Mouse (Mus musculus) forebrain, embryonic 15.5 days (tissue): Measurements from ENCODE around the gene Smim4. TPM values are rescaled to one million over a fixed set of nuclear protein-coding genes. Genes with fewer than 3 reads are reported as not detected.

Experiments used
- ATAC-seq: fragments of 200-750 bp; cut with Nextera tagmentation; replicated peaks from 2 replicates; pipeline ENCODE4 v1.8.0; 2017; ENCODE audit warnings: mild to moderate bottlenecking, moderate TSS enrichment, moderate library complexity
- H3K27ac ChIP-seq: fragments of 300-500 bp; sonication (generic); replicated peaks from 2 replicates; pipeline ENCODE4 v1.5.1; 2015; ENCODE audit warnings: mild to moderate bottlenecking, inconsistent platforms
- H3K27me3 ChIP-seq: fragments of 300-500 bp; sonication (generic); 2 replicates; pipeline ENCODE4 v1.6.1; 2015; ENCODE audit warnings: inconsistent platforms
- H3K36me3 ChIP-seq: fragments of 300-500 bp; sonication (generic); 2 replicates; pipeline ENCODE4 v1.6.1; 2015; ENCODE audit warnings: mild to moderate bottlenecking, inconsistent platforms
- H3K4me1 ChIP-seq: fragments of 300-500 bp; sonication (generic); 2 replicates; pipeline ENCODE4 v1.6.1; 2015; ENCODE audit warnings: inconsistent platforms
- H3K4me2 ChIP-seq: fragments of 300-500 bp; sonication (generic); replicated peaks from 2 replicates; pipeline ENCODE4 v1.6.1; 2015; ENCODE audit warnings: mild to moderate bottlenecking, inconsistent platforms
- H3K4me3 ChIP-seq: fragments of 300-500 bp; sonication (generic); 2 replicates; pipeline ENCODE4 v1.5.1; 2015; ENCODE audit warnings: mild to moderate bottlenecking, inconsistent platforms
- H3K9ac ChIP-seq: fragments of 300-500 bp; sonication (generic); replicated peaks from 2 replicates; pipeline ENCODE4 v1.6.1; 2015; ENCODE audit warnings: mild to moderate bottlenecking, inconsistent platforms
- H3K9me3 ChIP-seq: fragments of 300-500 bp; sonication (generic); 2 replicates; pipeline ENCODE4 v1.6.1; 2016; ENCODE audit warnings: inconsistent platforms
- WGBS: fragments of 180-500 bp; shearing (Covaris S2); methylation state at CpG from one replicate; pipeline ENCODE4 v1.1.7; 2015; ENCODE audit warnings: mixed read lengths; 5-methylcytosine and 5-hydroxymethylcytosine counted together
- polyA plus RNA-seq: library from polyadenylated mRNA; unstranded; fragments of >200 nt; fragmentation: Nextera tagmentation; extraction: Ambion mirVana; gene quantifications from 2 replicates; pipeline ENCODE4 v1.2.1, GENCODE M21; 2015

Gene Smim4
- polyA plus RNA-seq, 1 experiment from 2014 or later = 66.1 TPM

DNA sequence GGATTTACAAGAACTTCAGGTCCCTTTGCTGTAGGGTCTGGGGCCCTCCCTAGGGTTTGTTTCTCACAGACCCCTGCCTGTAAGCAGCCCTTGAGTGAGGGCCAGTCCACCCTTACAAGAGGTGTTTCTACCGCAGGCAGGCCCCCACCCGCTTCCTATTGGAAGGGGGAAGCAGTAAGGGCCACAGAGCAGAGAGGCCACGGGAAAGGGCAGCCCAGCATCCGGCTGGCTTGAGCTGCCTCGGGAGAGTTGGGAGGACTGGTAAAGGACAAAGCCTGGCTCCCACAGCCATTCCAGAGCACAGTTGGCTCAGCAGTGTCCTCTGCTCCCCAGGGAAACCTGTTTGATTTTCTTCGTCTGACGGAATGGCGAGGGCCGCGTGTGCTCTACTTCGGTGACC, 9.0 kb upstream of the Smim4 start:
- Histone ChIP-seq H3K36me3 (peaks cover 25% of the 10 kb centered on the region), H3K4me2 (no peak overlapping the region), H3K27me3 (no peaks in the 10 kb centered on the region), H3K9me3 (no peaks in the 10 kb centered on the region), H3K9ac (no peak overlapping the region), H3K4me3 (no peak overlapping the region), H3K27ac (no peak overlapping the region), H3K4me1 (peaks cover 28% of the 10 kb centered on the region)
- no peak for ATAC-seq
- 81% methylated on average over 11 of the region's 11 CpGs for WGBS

DNA sequence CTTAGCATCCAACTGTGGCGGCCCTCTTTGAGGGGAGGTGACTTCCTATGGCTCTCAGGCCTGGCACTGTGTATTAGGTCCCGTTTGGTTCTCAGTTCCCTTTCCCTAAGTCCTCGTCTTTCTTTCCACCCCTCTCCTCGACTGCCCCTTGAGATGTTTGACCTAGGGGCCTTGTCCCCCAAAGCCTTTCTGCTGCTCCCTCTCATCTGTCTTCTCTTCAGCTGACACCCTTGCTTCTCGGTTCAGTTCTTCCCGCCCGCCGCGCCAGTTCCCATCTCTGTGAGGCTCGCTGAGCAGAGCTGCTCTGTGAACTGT, 8.5 kb upstream of the Smim4 start:
- H3K9ac ChIP-seq = no peak overlapping the region
- no peak overlapping the region for H3K4me2 ChIP-seq
- H3K36me3 ChIP-seq = peaks cover 25% of the 10 kb centered on the region
- H3K9me3 ChIP-seq = no peaks in the 10 kb centered on the region
- H3K4me3 ChIP-seq = no peak overlapping the region
- H3K4me1 ChIP-seq = peaks cover 34% of the 10 kb centered on the region
- 87% methylated on average over 10 of the region's 10 CpGs for WGBS
- no peaks in the 10 kb centered on the region for H3K27me3 ChIP-seq
- ATAC-seq = no peak
- no peak overlapping the region for H3K27ac ChIP-seq

GRCm38 (mm10) chr14:31136411-31137280, 7.9 kb upstream of the Smim4 start:
- no peaks in the 10 kb centered on the region for H3K9me3 ChIP-seq
- H3K27me3 ChIP-seq = no peaks in the 10 kb centered on the region
- ATAC-seq = no peak
- WGBS = 92% methylated on average over 26 of the region's 26 CpGs
- no peak overlapping the region for H3K27ac ChIP-seq
- H3K9ac ChIP-seq = no peak overlapping the region
- H3K4me2 ChIP-seq = no peak overlapping the region
- peaks cover 39% of the 10 kb centered on the region for H3K4me1 ChIP-seq
- H3K36me3 ChIP-seq = peaks cover 25% of the 10 kb centered on the region
- H3K4me3 ChIP-seq = no peak overlapping the region

DNA sequence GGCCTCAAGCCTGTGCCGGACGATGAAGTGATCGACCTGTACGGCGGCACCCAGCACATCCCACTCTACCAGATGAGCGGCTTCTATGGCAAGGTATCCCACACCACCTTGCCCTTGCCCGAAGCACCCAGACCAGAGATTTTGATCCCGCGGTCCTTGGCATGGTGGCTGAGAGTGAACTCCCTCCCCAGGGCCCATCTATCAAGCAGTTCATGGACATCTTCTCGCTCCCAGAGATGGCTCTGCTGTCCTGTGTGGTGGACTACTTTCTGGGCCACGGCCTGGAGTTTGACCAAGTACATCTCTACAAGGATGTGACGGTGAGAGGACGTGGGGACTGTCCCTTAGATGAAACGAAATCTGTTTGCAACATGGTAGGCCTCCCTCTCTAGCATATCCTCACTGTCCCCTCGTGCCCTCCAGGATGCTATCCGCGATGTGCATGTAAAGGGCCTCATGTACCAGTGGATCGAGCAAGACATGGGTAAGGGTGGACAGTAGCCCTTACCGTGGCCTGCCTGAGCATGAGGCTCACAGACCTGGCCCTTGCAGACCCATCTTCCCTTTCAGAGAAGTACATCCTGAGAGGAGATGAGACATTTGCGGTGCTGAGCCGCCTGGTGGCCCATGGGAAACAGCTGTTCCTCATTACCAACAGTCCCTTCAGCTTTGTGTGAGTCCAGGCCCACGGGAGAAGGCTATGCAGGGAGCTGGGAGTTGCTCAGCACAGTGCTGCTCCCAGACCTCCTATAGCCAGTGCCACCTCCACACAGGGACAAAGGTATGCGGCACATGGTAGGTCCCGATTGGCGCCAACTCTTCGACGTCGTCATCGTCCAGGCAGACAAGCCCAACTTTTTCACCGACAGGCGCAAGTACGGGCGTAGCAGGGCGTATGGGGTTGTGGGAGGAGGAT, 7.0 kb upstream of the Smim4 start:
- Histone ChIP-seq H3K4me1 (peaks cover 45% of the 10 kb centered on the region), H3K27ac (no peak overlapping the region), H3K27me3 (no peaks in the 10 kb centered on the region), H3K4me2 (no peak overlapping the region), H3K9me3 (no peaks in the 10 kb centered on the region), H3K4me3 (no peak overlapping the region), H3K9ac (no peak overlapping the region), H3K36me3 (peaks cover 25% of the 10 kb centered on the region)
- no peak for ATAC-seq
- WGBS = 94% methylated on average over 34 of the region's 34 CpGs

DNA sequence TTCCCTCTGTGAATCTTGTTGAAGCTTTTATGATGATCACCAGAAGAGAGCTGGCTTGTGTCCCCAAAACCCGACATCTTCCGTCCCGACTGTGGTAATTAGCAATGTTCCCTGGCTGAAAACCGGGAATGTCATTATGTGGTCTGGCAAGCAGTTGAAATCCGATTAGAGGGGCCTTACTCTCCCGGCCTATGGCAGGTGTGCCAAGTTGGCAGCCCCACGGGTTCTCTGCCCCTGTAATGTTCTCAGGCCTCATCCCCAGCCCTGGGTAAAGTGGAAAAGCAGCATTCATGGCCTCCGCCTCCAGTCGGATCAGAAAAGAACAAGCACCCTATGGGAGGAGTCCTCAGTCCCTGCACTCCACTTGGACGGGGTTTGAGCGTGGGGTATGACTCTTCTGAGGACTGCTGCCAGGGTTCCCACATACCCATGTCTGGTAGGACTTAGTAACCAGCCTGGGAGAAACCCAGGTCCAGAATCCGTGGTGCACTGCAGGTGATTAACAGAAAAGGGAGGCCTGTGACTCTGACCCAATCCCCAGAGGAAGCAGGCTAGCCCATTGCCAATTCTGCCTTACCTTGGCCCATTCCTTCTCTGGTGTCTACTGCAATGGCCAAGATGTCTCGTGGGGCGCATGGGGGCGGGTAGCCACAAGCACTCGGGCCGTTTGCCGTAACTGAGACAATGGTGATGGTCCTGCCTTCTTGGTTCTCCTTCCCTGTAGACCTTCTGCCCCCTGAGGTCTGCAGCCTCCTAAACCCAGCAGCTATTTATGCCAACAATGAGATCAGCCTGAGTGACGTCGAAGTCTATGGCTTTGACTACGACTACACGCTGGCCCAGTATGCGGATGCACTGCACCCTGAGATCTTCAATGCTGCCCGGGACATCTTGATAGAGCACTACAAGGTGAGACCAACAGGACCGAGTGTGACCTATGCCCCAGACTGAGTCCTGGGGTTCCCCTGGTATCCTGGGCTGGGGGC, 5.6 kb upstream of the Smim4 start:
- peaks cover 25% of the 10 kb centered on the region for H3K36me3 ChIP-seq
- H3K9me3 ChIP-seq = no peaks in the 10 kb centered on the region
- 65% methylated on average over 25 of the region's 25 CpGs for WGBS
- peak overlapping the region; percentile 71 for H3K27ac ChIP-seq
- no peaks in the 10 kb centered on the region for H3K27me3 ChIP-seq
- H3K9ac ChIP-seq = no peak overlapping the region
- H3K4me2 ChIP-seq = no peak overlapping the region
- H3K4me3 ChIP-seq = no peak overlapping the region
- 0 out of 2 replicates have a peak, but pooled peaks have one; percentile 2 for ATAC-seq
- peaks cover 57% of the 10 kb centered on the region for H3K4me1 ChIP-seq

- H3K4me1 ChIP-seq = peaks cover 60% of the 10 kb centered on the region
- WGBS = 65% methylated on average over 11 of the region's 11 CpGs
- 0 out of 2 replicates have a peak overlapping the region, but pooled peaks have one; percentile 2 for H3K4me3 ChIP-seq
- no peaks in the 10 kb centered on the region for H3K9me3 ChIP-seq
- H3K4me2 ChIP-seq = peak overlapping the region; percentile 71
- H3K9ac ChIP-seq = 0 out of 2 replicates have a peak overlapping the region, but pooled peaks have one; percentile 4
- no peaks in the 10 kb centered on the region for H3K27me3 ChIP-seq
- ATAC-seq = no peak
- H3K36me3 ChIP-seq = peaks cover 19% of the 10 kb centered on the region; the same call in 1 of the 2 replicates
- peak overlapping the region; percentile 71 for H3K27ac ChIP-seq
These were observed 4.4 kb upstream of the Smim4 start for GRCm38 (mm10) chr14:31133023-31133665.

DNA sequence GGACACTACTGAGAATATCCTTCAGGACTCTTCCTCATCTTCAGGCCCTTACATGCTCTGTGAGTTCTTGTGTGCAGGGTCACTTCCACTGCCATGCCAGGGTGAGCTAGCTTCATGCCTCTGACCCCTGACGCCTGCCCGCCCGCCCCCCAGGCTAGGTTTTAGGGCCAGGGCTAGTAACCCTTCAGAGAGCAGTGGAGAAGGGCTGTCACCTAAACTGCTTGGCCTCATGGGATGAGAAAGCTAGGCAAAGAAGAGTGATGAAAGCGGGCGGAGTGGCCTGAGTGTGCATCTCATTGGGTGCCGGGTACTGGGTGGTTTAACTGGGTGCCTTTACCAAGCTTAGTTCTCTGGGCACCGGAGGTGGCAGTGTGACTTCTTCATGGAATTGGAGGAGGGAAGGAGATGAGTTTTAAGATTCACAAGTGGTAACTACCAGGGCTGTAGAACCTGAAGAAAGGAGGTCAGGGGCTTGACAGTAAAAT, 3.8 kb upstream of the Smim4 start:
- H3K4me1 ChIP-seq = peaks cover 61% of the 10 kb centered on the region
- no peak for ATAC-seq
- H3K4me2 ChIP-seq = peak overlapping the region; percentile 71
- WGBS = 85% methylated on average over 7 of the region's 7 CpGs
- H3K9ac ChIP-seq = 0 out of 2 replicates have a peak overlapping the region, but pooled peaks have one; percentile 4
- H3K27me3 ChIP-seq = no peaks in the 10 kb centered on the region
- no peak overlapping the region for H3K27ac ChIP-seq
- peak overlapping the region; percentile 75 for H3K4me3 ChIP-seq
- H3K36me3 ChIP-seq = peaks cover 19% of the 10 kb centered on the region; the same call in 1 of the 2 replicates
- H3K9me3 ChIP-seq = no peaks in the 10 kb centered on the region

- no peaks in the 10 kb centered on the region for H3K27me3 ChIP-seq
- H3K9me3 ChIP-seq = no peaks in the 10 kb centered on the region
- peak overlapping the region; percentile 75 for H3K4me3 ChIP-seq
- H3K27ac ChIP-seq = no peak overlapping the region
- peak overlapping the region; percentile 71 for H3K4me2 ChIP-seq
- H3K36me3 ChIP-seq = peaks cover 18% of the 10 kb centered on the region; the same call in 1 of the 2 replicates
- no peak for ATAC-seq
- WGBS = 9% methylated on average over 6 of the region's 6 CpGs
- peaks cover 66% of the 10 kb centered on the region for H3K4me1 ChIP-seq
- H3K9ac ChIP-seq = no peak overlapping the region
These were observed 3.3 kb upstream of the Smim4 start for GRCm38 (mm10) chr14:31132031-31132430.

DNA sequence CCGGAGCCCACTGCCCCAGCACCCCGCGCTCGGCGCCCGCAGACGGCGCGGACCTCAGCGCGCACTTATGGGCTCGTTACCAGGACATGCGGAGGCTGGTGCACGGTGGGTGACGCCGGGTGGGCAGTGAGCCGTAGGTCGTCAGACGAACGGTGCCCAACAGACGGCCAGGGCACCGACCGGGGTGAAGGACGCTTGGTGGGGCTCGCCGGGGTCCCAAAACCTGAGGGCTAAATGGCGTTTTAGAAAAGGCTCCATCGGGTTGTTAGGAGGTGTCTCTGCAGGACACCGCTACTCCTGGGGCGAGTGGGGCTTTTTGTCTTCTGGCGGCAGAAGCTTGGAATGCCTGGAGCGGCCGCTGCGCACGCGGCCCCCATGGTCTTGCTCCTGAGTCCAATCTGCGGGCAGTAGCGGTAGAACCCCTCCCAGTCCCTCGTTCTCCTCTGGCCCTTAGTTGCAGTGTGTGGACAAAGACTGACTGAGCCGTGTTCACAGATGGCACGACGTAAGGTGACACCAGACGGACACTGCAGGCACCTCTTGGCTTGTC, 2.6 kb upstream of the Smim4 start:
- peaks cover 73% of the 10 kb centered on the region for H3K4me1 ChIP-seq
- peak overlapping the region; percentile 75 for H3K4me3 ChIP-seq
- peaks cover 11% of the 10 kb centered on the region; the same call in 1 of the 2 replicates for H3K36me3 ChIP-seq
- no peaks in the 10 kb centered on the region for H3K9me3 ChIP-seq
- no peaks in the 10 kb centered on the region for H3K27me3 ChIP-seq
- peak overlapping the region; percentile 71 for H3K4me2 ChIP-seq
- WGBS = under 1% methylated on average over 43 of the region's 43 CpGs
- peak overlapping the region; percentile 89 for H3K27ac ChIP-seq
- peak overlapping the region; percentile 72 for H3K9ac ChIP-seq
- ATAC-seq = 0 out of 2 replicates have a peak, but pooled peaks have one; percentile 0
